Mouse (Mus musculus) thymus, postnatal 0 days (tissue): ENCODE measurements around the gene Tnfsf15. TPM values are rescaled to one million over a fixed set of nuclear protein-coding genes. Genes with fewer than 3 reads are reported as not detected.
A peak's percentile ranks its signal among the peaks of the same experiment; 100 is the strongest.

ENCODE experiments used
- DNase-seq: peaks from one replicate; pipeline ENCODE4 v3.0.0-alpha.2; 2015; ENCODE audit warnings: low spot score
- polyA plus RNA-seq: library from polyadenylated mRNA; unstranded; fragments of >200 nt; fragmentation: Nextera tagmentation; extraction: Ambion mirVana; gene quantifications from 2 replicates; pipeline ENCODE4 v1.2.1, GENCODE M21; 2015

Gene Tnfsf15
- polyA plus RNA-seq, 1 experiment from 2014 or later, result 0.48 TPM

DNA sequence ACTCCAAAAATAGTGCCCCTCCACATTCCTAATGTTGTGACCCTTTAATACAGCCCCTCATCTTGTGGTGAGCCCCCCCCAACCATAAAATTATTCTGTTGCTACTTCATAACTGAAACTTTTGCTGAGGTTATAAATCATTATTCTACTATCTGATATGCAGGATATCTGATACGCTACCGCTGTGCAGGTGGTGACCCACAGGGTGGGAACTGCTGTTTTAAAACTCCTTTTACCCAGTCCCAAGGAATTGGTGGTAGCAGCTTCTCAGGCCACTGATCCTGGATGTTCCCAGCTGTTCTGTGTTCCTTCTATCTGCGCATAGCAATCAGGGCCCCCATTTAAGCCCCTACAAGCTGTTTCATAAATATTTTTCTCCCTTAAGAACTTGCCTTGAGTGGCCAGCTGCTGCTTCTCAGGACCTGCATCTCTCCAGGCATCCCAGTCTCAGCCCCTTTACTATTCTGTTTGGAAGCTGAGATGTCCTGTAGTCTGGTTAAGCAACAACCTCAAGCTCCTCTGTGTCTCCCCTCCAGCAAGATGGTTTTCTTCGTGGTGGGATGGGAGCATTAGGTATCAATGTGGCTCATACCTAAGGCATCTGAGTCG is 2.0 kb downstream of the Tnfsf15 start:
- DNase-seq, result no peak

DNA sequence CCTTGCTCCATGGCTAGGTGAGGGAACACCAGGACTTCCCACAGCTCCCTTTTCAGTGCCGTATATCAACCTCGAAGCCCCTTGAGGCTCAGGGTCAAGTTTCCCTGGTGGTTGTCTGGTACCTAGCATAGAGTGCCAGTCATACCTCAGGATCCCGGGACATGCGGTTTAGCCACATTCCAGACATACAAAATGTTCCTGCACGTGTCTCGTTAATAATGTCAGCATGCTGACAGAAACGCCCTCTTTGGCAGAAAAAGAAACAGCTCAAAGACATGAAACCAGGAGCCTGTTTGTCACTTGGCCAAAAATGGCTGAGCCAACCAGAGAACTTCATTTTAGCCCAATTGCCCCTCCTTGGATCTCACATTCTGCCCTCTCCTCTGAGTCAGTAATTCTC is 2.8 kb downstream of the Tnfsf15 start:
- no peak for DNase-seq

DNA sequence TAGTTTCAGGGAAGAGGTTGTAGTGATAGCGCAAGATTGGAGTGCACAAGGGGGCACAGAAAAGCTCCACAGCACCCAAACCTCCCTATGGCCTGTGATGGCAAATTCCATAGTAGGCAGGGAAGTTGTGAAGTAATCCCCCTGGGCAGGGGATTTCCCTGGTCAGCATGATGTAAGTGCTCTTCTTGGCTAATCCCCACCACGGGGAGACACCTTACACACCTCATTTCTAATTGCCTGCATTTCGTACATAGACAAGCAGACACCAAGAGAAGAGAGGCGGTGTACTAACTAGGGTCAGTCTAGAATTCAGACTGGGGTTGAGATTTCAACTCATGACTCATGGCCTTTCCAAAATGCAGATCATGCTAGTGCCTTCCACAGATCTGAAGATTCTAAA is 4.2 kb downstream of the Tnfsf15 start:
- DNase-seq, result no peak

DNA sequence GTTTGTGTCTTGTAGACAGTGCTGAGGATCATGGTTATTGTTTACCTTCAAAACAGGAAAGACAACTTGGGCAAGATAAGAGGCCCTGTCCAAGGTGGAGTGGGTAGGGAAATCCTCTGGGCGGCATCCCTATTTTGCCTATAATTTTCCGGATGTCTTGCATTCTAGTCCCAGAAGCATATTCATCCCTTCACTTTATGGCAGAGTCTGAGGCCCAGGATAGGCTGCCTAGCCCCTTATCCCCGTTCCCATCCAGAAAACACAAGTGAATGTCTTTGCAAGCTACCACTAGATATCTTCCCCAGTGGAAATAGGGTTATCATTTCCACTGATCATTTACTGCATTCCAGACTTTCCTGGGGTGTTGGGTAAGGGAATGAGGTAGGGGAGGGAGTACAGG is 4.9 kb downstream of the Tnfsf15 start:
- no peak for DNase-seq

DNA sequence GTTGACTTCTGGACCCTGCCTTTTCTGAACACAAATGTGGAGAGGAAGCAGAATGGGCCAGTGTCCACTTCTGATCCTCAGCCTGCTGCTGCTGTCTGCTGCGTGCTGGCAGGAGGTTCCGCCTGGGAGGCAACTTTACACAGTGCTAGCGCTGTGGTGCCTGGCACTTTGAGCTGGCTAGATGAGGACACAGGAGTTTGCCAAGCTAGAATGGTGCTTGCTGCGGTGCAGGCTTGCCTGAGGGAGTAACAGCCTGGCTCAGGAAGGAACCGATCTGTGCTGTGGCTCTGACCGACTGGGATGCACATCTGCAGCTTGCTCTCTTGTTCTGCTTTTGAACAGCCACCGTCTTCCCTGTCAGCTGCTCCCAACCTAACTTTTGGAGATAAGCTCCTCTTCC is 5.4 kb downstream of the Tnfsf15 start:
- DNase-seq, result no peak

DNA sequence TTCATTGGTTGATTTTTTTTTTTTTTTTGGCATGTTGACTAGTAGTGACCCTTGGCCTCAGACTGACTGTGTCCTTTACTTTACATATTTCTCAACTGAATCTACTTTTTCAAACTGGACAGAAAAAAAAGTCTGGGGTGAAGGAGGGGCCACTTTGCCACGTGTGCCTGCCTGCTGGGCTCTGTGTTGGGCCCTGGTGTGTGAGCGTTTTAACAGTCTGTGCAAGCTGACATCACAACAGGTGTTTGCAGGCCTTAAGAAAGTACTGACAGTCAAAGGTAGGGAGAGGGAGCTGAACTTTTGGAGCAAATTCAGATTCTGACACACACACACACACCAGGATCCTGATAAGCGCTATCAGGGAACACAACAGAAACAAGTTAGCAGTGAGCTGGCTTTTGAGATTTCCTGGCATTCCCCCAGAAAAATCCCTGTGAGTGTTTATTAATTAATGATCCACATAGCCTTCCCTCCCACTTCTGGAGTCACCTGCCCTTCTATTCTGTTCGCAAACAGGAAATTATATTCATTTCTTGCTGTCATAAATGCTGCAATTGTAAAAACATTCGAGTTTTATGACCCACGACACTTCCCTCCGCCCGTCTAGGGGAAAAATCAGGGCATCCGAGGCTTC is 6.4 kb downstream of the Tnfsf15 start:
- no peak for DNase-seq

DNA sequence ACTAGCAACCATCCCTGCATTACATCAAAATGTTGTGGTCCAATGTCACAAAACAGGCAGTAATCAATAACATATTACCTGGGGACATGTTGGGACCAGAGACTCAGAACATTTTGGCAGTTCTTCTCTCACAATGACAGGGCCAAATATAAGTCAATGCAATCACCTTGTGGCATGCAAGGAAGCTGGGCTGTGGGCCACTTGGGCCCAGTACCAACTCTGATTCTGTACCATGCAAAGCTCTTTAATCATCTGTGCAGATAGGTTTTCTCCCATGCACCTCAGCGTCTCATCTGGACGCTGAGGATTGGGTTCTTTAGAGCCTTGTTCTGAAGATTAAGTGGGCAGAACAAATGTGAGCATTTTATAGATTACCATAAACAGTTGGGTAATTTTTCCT is 13.6 kb downstream of the Tnfsf15 start:
- DNase-seq, result no peak

DNA sequence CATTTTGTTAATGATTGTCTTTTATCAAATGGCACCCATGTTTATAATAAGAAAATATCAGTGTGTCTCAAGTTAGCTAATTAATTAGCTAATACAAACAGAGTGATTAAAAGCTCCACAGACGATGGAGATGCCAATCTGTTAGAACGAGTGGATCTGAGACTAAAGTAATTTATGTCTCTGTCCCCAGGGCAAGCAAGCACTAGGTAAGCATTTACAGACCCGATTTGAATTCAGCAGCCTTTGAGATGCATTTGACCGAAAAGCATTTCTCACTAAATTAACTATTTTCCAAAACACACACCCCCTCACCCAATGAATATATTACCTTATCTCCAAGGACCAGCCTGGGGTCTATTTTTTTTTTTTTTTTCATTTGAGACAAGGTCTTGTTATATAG is 18.2 kb downstream of the Tnfsf15 start:
- no peak for DNase-seq

DNA sequence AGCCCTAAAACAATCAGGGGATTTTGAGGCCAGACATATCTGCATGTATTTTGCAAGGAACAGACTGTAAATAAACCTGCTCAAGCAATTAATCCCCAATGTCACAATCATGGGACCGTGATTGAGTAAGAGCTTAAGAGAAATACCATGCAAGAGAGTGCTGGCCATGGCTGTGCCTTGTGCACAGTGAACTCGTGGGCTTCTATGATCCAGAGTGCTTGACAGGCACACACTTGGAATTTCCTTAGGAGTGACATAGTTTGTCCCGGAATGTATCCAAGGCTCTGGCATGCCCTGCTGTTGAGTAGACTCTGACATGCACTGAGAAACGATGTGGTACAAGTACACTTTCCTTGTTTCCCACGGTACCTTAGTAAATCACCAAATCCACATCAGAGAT is 18.9 kb downstream of the Tnfsf15 start:
- DNase-seq, result no peak

DNA sequence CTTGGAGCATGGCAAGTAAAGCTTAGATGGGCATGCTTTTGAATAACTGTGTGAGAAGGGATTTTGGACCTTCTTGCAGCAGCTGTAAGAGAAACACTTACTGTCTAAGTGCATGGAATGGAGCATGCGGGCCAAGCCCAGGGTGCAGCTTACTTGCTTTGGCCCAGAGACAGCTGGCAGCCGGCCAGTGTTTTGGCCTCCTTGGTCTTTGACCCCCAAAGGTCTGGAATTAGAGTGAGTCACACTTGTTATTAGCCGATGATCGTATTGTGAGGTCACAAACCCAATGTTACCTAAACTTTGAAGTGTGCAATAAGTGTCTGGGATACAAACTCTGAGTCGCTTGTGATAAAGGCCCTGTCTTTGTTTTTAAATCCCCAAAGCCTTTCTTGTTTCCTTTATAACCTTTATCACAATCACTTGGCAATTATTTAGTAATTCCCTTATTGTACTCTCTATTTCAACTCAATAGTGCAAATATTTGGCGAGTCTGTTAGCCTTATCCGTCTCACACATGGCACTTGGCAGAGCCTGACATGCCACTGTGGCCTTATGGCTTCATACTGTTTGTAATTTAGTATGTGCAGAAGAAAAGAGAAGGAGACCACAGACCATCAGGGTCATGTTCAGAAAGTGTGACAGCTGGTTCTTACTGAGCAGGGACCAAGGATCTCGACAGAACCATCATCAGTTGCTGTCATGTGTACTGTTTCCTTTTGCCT is 26.8 kb downstream of the Tnfsf15 start:
- DNase-seq, result no peak

DNA sequence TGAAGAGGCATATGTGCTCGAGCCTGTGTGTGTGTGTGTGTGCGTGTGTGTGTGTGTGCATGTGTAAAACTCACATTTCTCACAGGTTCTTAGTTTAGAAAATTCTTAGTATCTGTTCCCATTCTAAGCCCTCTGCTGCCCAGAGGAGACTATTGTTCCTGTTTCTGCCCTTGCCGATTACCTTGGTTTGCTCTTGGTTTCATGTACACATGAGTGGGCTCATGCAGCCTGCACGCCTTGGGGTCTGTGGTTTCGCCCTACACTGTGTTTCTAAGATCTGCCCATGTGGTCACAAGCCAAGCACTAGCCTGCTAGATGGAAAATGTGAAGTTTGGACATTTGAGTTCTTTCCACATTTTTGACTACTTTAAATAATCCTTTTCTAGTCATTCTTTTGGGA is 33.0 kb downstream of the Tnfsf15 start:
- no peak for DNase-seq

DNA sequence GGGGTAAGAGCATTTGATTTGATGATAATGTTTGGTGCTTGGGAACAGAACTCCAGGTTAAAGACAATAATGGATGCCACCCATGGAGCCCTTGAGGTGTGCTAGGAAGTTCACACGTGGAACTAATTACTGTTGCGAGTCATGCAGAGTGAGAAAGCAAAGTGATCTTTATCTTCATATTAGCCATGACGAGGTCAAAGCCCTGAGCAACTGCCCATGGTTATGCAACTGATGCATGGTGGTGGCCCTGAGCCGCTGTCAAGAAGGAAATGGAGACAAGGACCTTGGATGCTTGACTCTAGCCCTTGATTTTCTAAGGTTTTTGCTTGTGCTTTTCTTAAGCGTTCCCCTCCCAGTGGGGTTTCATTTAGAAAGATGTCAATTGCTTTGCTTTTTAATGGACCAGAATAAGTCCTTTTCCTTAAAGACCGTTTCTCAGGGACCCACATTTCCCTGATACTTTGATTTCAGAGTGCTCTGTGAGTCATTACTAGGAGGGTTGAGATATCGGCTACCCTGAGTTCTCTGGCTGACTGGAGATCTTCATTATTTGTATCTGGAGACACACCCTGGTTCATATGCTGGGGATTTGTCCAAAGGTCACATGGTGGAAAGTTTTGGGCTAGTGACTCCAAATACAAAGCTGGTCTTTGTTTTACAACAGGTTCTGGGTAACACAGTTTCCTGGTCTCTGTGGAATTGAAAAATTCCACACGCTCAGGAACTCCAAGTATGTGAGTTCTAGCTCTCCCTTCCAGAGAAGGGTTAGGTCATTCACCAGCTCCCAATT is 34.3 kb downstream of the Tnfsf15 start:
- no peak for DNase-seq

DNA sequence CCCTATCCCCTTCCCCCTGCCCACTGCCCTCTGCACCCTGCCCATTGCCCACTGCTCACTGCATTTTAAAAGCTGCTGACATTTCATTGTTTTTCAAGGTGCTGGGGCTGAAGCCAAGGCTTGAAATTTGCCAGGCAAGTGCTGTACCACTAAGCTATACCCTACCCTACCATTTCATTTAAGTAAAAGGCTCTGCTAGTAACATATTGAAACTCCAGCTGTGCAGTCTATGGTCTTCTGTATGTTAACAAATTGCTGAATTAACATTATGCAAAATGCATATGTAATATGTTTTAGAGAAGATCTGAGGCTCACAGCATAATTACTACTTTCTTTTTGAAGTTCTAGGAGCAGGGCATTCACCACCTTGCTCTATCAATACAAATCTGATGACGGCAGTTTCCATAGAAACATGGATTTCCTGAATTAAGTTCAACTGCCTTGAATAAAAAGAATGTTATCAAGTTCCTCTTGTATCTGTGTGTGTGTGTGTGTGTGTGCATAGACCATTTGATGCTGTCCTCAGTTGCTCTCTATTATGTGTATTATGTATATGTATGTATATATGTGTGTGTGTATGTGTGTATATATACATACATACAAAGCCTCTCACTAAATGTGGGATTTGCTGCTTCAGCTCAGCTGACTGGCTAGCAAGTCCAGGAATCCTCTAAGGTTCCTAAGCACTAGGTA is 38.5 kb downstream of the Tnfsf15 start:
- DNase-seq, result no peak

DNA sequence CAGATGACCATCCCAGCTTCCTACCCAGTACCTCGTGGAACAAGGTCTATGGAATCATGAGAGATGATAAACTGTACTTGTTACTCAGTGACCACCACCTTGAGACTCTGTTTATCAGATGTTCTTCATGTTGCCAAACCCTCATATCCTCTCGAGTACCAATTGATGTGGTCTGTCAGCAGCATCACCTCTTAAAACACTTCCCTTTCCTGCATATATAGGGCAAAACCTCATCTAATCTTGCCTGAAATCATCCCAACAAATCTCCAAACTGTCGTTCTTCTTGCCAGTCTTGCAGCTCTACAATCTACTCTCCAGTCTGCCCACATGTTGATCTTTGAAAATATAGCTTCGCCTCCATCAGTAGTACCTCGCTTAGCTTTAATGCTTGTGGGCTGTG is 40.7 kb downstream of the Tnfsf15 start:
- DNase-seq, result peak; percentile 13

DNA sequence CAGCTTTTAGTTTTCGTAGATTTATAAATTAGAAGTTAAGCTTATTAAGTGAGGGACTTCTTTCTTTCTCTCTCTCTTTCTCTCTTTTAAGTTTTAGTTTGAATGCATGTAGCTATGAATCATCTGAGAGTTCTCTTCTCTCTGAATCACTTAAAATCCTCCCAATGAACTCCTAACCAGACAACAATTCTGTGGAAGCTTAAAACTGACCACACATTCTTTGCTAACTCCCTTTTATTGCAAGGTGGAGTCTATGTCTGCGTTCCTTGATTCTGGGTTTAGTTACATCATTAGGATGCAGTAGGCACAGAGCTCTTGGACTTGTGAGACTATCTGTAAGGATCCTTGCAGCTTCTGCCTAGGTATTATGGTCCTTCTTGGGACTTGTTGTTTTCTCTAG is 41.2 kb downstream of the Tnfsf15 start:
- no peak for DNase-seq

DNA sequence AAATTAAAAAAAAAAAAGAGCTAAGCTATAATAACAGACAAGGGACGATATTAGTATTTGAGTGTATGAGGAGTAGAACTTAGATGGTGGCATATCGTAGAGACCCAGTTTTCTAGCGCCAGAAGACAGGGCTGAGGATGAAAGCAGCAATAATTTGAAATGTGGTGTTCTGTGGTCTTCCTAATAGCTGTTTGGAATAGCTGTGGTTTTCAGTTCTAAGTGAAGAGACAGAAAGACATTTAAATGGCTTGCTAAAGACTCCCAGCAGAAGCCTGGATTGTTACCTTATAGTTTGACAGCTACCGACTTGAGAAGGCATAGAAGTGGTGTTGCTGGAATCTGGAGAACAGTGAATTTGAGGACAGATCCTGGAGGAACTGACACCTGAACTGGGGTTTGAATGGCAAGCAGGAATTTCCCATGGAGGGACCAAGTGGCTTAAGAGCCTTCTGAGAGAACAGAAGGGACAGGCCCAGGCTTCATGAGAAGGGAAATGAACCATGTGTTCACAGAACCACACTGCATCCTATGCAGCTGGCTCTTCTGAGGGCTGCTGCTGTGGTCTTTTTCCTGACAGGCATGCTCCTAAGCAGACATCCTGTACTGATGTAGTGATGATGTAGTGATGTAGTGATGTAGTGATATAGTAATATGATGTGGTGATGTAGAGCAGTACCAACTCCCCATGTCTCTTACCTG is 42.8 kb downstream of the Tnfsf15 start:
- peak; percentile 24 for DNase-seq

DNA sequence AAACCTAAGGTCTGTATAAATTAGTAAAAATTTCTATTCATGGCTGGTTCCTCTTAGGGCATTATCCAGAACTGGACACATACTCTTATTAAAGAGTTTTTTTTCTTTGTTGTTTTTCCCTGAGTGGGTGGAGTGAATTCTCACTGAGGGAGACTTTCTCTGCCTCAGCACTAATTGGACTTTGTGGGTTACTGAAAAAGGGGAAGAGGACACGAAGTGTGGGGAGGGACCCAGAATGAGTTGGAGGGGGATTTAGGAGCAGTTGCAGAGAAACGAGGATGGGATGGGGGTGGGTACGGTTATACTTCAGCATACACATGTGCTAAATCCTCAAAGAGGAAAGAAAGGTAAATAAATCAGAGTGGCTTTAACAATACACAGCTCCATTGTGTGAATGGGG is 45.2 kb downstream of the Tnfsf15 start:
- DNase-seq, result no peak

DNA sequence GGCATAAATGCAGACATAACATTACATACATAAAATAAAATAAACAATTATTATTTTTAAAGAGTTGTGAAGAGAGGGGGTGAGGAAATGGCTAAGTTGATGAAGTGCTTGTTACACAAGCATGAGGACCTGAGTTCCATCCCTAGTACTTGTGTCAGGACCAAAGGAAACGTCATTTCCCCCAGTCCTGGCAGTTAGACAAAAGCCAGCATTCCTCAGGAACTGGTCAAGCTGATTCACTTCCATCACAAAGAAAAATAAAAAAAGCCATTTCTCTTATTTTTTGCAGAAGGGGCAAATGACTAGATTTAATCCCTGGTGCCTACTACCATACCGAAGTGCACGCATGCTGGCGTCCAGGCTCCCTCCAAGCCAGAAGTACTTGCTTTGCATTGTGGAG is 48.0 kb downstream of the Tnfsf15 start:
- DNase-seq, result no peak

DNA sequence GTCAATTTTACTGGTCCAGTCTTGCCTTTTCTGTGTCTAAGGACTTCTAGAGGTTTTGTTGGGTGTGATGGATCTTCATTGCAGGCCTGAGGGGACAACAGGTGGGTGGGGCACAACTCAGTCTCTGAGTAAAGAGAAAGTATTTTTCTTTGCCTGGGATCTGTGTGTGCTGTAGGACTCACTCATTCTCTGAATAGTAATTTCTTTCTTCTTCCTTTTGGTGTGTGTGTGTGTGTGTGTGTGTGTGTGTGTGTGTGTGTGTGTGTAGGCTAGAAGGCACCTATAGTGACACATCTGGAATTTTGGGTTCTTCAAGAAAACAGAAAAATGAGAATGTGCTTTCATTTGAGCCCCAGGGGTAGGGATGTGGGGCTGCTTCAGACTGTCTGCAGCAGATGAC is 52.6 kb downstream of the Tnfsf15 start:
- no peak for DNase-seq

DNA sequence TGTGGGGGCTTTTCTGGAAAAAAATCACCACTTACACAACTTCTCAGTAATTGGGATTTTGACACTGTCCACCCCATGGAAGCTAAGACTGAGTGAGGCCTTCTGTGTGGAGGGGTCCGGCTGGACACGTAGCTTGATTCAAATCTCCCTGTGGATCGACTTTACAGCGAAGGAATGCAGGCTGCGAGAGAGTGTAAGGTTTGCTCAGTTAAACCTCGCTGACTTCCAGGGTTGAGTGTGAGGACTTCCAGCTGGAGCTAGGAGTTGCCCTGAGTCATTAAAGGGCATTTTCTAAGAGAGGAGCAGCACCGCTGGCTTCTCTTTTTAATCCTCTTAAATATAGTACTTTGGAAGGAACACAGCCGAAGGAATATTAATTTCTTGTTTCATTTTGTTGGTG is 57.5 kb downstream of the Tnfsf15 start:
- no peak for DNase-seq

DNA sequence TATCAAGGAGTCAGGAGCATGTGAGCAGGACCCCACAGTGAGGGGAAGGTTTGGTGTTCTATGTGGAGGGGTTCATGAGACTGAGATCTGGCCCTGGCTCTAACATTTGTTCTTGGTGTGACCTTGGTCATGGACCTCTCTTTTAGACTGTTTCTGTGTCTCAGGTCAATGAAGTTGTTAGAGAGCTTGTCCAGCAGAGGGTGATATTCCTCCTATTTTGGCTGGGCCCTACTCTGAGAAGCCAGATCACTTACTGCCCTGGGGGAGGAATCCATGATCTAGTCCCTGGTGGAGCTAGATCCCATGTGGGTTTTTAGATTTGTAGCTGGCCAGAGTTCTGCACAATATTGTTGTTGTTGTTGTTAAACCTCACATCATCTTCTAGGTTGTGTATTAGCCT is 58.8 kb downstream of the Tnfsf15 start:
- peak; percentile 38 for DNase-seq
